Mouse (Mus musculus) CH12.LX (cell line): Measurements from ENCODE around the gene Irf3.

Experiments used
- CTCF ChIP-seq, 2 experiments: IDR thresholded peaks in 1 of 2; conservative IDR thresholded peaks in 1 of 2; 2 replicates each; pipeline ENCODE4 v1.5.1; 2011 to 2012; ENCODE audit warnings: low read depth in 2 of 2, low read length in 2 of 2, improper control_type of control experiment in 1 of 2, inconsistent platforms in 1 of 2, mild to moderate bottlenecking in 1 of 2, moderate library complexity in 1 of 2
- EP300 ChIP-seq: IDR thresholded peaks from 2 replicates; pipeline ENCODE4 v1.6.1; 2011; ENCODE audit warnings: low read length, improper control_type of control experiment
- JUN ChIP-seq: IDR thresholded peaks from 2 replicates; pipeline ENCODE4 v1.6.1; 2011; ENCODE audit warnings: low read depth, mild to moderate bottlenecking, low read length, improper control_type of control experiment, moderate library complexity; ENCODE audit not compliant: insufficient read depth
- MEF2A ChIP-seq: IDR thresholded peaks from 2 replicates; pipeline ENCODE4 v1.6.1; 2014; ENCODE audit warnings: low read depth, mild to moderate bottlenecking, inconsistent platforms, low read length, improper control_type of control experiment, borderline replicate concordance
- POLR2A ChIP-seq: IDR thresholded peaks from 2 replicates; pipeline ENCODE4 v1.6.1; 2011; ENCODE audit warnings: low read depth, mild to moderate bottlenecking, improper control_type of control experiment, low read length
- USF1 ChIP-seq: IDR thresholded peaks from 2 replicates; pipeline ENCODE4 v1.6.1; 2014; ENCODE audit warnings: low read depth, mild to moderate bottlenecking, inconsistent platforms, low read length, improper control_type of control experiment

GRCm38 (mm10) chr7:45019031-45019571 is 21.7 kb downstream of the Irf3 start:
- no peak for TF ChIP-seq POLR2A
- no peak for TF ChIP-seq EP300
- TF ChIP-seq USF1 = no peak
- TF ChIP-seq JUN = no peak
- TF ChIP-seq MEF2A = no peak
- no peak for TF ChIP-seq CTCF (conservative IDR thresholded peaks at IDR 0.05 in 1 of 2, IDR thresholded peaks at IDR 0.05 in 1 of 2; ENCODE audit: low read depth in 2 of 2, low read length in 2 of 2)
